Mouse (Mus musculus) cortical plate, adult 2 months (tissue): Measurements from ENCODE around the gene Sectm1b.

Experiments used
- CTCF ChIP-seq: fragments of 200-500 bp; IDR thresholded peaks from 2 replicates; pipeline ENCODE4 v1.5.1; 2011; ENCODE audit warnings: mild to moderate bottlenecking, control low read depth, low read length; ENCODE audit not compliant: insufficient read depth; ENCODE audit errors: extremely low read depth
- POLR2A ChIP-seq: fragments of 200-500 bp; IDR thresholded peaks from 2 replicates; pipeline ENCODE4 v1.6.1; 2011; ENCODE audit warnings: mild to moderate bottlenecking, low read length, control low read depth; ENCODE audit not compliant: insufficient read depth; ENCODE audit errors: extremely low read depth

DNA sequence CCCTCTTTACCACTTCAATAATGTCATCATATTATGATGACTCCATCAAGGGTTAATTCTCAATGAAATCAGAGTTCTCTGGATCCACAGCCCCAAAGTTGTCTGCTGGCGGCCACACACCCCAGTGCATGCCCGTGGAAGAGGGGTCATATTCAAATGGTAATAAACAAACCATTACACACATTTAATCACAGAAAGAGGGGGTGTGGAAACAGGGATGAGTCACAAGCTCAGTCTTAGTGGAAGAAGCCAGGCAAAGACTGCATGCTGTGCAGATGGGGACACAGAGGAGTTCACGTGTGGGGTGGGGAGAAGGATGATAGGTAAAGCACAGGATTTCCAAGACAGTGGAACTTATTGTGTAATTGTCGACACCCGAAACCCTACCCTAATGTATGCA is 59.1 kb downstream of the Sectm1b start:
- TF ChIP-seq POLR2A, result no peak
- no peak for TF ChIP-seq CTCF
